Mouse (Mus musculus) Muller cell, postnatal 12 days (primary cell): Measurements from ENCODE around the gene Bsg.
A peak's percentile ranks its signal among the peaks of the same experiment; 100 is the strongest.
"Not testable (repeated sequence)": the region's sequence is repeated elsewhere in the genome, so short reads cannot be mapped to it uniquely, and the experiment has no call there.

Experiments
- DNase-seq: peaks from one replicate; pipeline ENCODE4 v3.0.0-alpha.2; 2015; ENCODE audit errors: inconsistent ontology term

Bsg gene

DNA sequence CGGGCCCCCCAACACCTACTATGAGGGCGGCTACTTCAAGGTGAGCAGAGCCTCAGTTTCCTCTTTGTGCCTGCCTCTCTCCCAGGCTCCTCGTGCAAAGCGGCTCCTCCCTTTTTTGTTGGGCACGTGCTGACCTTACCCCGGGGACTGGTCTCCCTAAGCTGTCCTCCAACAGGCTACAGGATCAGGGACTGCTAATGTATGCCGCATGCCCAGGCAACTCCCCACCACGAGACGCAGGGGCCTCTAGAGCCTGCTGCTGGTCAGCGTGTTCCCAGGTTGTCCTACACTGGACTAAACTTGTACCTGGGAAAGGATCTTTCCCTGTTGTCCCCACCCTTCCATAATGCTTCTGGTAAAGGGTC lies 21.8 kb upstream of the Bsg start:
- peak; percentile 38 for DNase-seq

DNA sequence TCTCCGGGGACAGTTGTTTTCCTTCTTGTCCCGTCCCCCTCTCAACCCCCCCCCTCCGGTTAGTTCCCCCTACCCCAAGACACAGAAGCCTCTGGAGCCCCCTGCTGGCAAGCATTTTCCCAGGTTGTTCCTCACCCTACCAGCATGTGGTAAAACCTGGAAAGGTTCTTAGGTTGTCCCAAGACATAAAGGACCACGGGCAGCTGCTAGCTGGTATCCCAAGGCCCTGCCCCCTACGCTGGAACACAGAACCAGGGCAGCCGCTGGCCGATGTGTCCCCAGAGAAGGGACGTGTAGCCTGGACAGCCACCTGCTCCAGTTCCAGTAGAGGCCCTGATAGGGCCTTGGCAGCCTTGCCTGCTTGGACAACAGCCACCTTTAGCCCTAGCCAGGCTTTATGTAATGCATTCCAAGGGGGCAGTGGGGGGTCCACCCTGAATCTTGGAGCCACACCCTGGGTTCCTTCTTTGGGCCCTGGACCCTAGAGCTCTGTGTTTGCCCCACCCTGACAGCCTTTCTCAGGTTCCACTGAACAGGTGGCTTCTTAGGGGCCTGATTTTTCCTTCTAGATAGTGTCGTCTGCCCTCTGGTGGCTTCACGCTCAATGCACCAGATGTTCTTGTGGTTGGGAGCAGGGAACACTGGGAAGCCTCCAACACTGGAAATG lies 21.2 kb upstream of the Bsg start:
- DNase-seq: peak; percentile 66

DNA sequence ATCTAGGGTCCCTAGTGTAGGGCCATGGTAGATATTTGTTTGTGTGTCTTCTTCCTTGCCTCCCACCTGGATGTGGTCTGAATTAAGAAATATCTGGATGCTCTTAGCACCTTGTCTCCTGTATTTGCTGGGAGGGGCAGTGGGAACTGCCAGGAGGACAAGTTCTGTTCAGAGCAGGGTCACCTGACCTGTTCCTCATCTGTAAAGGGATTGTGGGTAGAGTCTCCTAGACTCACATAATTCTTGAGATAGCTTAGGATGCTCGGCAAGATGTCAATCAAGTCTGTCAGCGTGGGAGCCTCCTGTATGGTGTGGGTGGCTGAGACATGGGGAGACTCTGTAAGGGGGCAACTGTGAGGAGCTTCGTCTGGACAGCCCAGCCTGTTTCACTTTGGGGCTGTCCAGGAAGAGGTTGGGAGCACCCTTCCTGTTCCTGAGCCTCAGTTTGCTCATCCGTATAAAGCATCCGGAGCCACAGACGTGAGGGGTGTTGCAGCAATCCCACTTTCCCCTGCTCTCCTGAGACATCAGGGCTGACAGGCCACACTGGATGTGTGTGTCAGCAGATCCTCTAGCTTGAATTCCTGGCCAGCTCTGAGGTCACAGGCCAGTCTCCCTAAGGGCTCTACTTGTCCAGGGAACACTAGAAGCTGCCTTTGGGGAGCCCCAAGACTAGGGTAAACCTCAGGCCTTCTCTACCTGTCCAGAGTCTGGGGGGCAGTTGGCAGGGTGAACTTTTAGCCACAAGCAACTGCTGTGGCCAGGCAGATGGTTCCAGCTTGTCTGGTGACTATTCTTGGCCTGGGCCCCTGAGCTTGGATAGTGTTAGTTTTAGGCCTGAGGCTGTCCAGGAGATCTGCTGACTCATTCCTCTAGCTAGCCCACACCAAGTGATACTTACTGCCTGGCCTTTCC lies 20.3 kb upstream of the Bsg start:
- peak; percentile 54 for DNase-seq

DNA sequence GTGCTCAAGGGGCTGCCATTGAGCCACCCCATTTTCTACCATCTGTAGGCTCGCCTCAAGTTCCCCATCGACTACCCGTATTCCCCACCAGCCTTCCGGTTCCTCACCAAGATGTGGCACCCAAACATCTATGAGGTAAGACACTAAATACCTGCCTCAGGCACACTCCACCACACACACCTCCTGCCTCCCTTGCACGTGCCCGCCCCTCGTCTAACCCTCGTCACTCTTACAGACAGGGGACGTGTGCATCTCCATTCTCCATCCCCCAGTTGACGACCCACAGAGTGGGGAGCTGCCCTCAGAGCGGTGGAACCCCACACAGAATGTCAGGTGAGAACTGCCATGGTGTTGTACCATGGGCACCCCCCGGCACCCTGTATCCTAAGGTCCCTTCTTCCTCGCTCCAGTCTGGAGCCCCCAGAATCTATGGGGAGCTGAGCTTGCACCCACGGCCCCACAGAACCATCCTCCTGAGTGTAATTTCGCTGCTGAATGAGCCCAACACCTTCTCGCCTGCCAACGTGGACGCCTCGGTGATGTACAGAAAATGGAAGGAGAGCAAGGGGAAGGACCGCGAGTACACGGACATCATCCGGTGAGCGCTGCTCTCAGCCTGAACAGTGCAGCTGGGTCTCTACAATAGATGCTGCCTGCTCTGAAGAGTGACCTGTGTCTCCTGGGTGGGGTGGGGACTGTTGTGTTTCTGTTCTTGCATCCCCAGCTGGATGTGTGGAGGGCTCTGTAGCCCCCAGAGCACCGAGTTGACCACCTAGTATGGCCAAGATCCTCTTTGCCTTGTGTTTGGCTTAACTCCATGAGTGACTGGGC lies 19.3 kb upstream of the Bsg start:
- DNase-seq: no peak

DNA sequence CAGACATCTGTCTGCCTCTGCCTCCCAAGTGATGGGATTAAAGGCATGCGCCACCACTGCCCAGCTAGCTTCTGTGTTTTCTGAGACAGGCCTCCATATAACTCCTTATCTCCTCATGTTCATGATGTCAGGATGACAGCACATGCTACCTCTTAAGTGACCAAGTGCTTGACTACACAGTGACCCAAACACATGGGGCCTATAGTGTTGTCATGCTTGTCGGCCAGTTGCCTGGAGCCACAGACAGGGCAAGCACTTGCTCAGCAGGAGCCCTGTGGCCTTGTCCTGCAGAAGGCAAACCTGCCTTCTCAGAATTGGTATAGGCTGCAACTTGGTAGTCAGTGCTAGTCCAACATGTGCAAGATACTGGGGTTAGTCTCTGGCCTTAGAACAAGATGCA lies 18.1 kb upstream of the Bsg start:
- no peak for DNase-seq

- no peak for DNase-seq
Observed at GRCm38 (mm10) chr10:79686691-79687090, 17.6 kb upstream of the Bsg start.

DNA sequence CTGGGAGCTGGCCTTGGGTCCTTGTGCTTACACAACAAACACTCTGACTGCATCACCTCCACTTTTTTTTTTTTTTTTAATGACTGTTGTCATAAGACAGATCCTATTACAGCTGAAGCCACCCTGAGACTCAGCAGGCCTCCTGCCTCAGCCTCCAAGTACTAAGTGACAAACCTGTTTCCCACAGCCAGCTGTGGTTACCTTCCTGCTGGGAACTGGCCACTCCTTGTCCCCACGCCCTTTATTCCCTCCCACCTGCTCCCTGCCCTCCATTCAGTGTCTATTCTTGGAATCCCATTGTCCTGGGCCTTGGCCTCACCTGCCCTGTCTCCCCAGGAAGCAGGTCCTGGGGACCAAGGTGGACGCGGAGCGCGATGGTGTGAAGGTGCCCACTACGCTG lies 16.8 kb upstream of the Bsg start:
- no peak for DNase-seq

DNA sequence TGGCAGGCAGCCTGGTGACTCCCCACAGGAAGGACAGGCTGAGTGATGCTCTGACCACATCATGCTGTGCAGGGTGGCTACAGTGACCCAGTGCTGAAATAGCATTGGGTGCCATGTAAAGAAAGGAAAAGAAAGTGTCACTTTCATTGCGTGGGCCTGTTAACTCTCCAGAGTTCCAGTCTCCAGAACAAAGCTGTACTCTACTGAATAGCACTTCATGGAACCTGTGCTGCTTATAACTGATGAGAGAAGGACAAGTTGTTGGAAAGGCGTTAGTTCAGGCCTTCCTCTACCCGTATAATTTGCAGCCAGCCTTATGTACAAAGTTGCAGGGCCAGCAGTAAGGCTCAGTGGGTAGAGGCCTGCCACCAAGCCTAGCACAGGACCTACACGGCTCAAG lies 15.6 kb upstream of the Bsg start, which contains the start of gene Gzmm:
TSS of gene Gzmm (plus strand) at position 301 of the 400 bp plus-strand sequence.
- DNase-seq: no peak

DNA sequence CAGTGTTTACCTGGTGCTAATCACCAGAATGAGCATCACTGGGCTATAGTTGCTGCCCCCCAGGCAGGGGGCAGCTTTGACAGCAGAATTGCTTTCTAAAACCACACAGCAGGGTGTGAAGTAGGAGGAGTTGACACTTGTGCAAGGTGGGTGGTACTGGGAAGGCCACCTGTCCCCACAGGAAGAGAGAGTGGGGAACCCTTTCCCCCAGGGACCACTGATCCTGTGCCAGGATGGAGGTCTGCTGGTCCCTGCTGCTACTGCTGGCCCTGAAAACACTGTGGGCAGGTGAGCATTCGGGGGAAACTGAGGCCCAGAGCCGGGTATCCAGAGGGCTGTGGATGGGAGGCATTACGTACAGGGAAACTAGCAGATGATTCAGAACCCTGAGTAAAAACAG lies 15.1 kb upstream of the Bsg start:
- no peak for DNase-seq

DNA sequence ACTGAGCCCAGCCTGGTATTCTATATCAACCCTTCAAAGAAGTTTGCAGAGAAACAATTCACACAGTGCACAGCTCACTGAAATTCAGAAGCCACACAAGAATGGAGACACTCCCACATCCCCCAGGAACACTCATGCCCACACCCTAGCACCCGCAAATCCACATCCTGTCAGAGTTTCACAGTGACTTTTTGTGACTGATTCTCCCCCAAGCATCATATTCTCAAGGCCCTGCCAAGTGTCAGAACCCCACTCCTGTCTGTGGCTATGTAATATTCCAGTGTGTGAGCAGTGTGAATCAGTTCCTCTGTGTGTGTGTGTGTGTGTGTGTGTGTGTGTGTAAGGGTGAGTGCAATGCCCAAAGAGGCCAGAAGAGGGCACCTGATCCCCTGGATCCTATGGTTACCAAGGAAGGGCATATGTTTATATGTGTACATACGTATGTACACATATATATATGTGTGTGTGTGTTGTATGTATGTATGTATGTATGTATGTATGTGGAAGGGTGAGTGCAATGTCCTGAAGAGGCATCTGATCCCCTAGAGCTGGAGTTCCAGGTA lies 12.2 kb upstream of the Bsg start:
- no peak for DNase-seq

DNA sequence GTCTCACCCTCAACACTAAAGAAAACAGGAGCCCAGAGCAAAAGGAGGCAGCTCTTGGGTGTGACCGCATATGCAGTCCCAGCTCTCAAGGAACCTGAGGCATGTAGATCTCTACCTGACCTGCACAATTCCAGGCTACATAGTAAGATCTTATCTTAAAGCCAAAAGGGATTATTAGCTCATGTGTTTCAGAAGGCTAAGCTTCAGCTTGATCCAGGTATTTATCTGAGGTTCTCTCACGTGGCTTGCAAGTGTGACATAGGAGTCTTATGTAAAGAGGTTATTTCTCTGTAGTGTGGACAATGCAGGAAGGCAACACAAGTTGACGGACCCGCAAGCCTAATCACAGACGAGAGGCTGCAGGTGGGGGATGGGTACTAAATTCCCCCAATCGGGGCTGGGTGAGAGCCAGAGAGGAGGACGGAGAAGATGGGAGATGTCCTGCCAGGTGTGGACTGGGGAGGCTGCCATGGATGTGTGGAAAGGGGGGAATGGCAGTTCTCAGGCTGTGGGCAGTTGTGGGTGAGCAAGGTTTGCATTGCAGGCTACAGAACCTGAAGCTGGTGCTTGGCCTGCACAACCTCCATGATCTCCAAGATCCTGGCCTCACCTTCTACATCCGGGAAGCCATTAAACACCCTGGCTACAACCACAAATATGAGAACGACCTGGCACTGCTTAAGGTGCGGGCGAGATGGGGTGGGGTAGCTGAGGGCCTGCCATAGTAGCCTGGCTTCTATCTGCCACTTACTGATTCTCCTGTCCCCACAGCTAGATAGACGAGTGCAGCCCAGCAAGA lies 10.5 kb upstream of the Bsg start:
- DNase-seq: no peak

DNA sequence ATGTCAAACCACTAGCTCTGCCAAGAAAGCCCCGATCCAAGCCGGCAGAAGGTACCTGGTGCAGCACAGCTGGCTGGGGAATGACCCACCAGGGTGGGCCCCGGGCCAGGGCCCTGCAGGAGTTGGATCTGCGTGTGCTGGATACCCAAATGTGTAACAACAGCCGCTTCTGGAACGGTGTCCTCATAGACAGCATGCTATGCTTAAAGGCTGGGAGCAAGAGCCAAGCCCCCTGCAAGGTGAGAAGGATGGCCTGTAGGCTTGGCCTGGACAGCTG lies 10.0 kb upstream of the Bsg start:
- DNase-seq: no peak

DNA sequence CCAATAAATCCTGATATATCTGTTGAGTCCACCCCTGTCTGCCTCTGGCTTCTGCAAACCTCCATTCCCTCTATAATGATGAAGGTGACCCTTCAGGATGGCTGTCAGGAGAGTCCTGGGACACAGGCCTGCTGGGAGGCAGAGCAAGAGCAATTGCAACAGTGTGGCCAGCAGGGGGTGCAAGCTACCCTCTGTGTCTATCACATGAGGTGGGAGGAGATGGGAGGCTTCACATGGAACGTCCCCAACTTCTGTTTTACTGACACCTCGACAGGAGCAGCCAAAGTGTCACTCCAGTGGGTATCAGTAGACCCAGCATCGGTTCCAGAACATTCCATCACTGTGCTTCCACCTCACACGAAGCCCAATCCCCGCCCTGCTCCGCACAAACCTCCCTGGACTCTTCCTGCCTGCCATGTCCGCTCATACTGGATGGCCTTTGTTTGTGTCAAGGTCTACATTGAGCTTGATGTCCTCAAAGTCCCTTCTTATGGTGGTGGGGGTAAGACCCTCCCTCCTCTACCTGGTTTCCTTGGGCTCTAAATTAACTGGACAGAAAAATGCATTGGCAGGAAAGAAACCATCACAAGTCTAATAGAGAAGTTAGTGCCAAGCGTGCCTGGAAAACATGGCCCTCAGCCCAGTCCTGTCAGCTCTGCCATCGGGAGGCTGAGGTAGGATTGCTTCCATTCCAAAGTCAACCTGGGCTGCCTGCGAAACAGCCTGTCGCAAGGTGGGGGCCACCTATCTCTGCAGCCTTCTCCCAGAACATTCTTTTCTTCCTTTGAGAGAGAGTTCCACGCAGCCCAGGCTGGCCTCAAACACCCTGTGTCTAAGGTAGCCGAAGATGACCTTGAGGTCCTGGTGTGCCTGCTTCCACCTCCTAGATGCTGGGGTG lies 8.8 kb upstream of the Bsg start:
- peak; percentile 68 for DNase-seq

DNA sequence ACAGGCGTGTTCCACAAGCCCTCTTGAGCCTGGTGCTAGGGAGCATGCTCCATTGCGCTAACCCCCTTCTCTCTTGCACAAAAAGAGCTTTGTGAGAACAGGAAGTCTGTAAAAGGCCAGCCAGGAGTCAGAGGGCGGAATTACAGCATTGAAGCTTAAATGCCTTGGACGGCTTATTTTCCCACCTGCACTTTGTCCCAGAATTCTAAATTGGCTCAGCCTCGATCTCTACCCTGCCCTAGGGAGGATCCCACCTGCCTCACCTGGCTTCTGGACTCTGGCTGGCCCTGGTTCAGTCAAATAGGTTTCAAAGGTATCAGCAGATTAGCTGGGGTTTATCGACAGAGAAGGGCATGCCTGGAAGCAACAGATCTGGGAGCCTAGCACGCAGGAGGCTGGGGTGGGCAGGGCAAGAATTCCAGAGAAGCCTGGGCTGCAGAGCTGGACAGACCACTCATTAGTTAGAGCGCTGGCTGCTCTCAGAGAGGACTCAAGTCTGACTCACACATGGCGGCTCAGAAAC lies 8.1 kb upstream of the Bsg start:
- DNase-seq: peak; percentile 89

DNA sequence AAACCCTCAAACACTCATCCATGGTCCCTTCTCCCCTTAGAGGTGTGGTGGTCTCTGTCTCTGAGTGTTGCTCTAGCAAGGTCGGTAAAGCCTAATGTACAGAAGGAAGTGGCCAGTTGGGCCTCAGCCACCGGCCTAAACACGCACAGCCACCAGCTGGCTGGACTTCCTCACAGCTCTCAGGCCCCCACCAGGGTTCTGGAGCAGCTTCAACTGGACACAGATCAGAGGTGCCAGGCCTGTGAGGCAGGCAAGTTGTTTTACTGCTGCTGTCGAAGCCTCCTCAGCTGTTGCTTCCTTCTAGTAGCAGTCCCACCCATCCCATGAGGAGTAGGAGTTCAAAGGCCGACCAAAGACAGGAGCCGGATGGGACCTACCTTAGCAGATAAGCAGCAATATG lies 6.4 kb upstream of the Bsg start:
- DNase-seq: no peak

- no peak for DNase-seq
Observed at GRCm38 (mm10) chr10:79698459-79698858, 5.8 kb upstream of the Bsg start.

- DNase-seq: no peak
Observed at GRCm38 (mm10) chr10:79700676-79701075, 3.6 kb upstream of the Bsg start.

DNA sequence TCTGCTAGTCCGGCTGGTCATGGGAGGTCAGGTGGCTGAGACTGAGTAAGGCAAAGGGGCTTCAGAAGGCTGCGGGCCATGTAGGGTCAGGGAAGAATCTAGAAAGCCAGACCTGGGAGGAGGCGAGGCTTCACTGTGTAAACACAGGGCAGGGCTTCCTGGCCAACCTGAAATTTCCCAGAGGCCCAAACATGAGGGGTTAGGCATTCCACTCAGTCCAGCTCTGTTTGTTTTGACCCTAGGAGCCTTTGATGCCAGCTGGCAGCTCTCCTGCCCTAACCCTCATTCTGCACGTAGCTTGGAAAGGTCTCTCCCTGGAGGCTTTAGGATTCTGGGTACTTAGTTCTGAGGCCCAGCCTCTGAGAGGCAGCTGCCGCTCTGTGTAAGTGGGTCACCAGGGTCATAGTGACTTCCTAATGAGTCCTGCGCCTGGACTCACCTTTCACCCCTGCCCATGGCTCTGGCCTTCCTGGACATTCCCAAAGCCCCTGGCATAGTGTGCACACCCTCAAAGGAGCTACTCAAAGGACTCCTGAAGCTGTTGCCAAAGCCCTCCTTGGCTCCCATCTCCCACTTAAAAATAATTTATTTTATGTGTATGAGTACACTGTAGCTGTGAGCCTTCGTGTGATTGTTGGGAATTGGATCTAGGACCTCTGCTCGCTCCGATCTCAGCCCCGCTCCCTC lies 2.7 kb upstream of the Bsg start:
- peak; percentile 73 for DNase-seq

- not testable (repeated sequence) for DNase-seq
Observed at GRCm38 (mm10) chr10:79702970-79703369, 1.3 kb upstream of the Bsg start.

DNA sequence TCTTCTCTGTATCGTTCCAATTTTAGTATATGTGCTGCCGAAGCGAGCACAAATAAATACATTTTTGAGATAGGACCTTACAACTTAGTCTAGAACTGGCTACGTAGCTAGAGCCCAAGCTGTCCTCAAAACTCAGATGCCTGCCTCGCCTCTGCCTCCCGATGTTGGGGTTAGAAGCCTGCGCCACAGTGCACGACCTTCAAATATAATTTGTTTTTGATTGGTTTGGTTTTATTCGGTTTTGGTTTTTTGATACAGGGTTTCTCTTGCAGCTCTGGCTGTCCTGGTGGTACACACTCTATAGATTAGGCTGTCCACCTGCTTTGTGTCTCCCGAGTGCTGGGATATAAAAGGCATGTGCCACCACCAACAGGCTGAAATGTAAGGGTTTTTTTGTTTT lies 750 bp upstream of the Bsg start:
- no peak for DNase-seq
